Mouse (Mus musculus) ZHBTc4 (cell line): ENCODE results near the gene Gm14085.

Experiments used
- DNase-seq: peaks from one replicate; pipeline ENCODE4 v3.0.0-alpha.2; 2011; ENCODE audit warnings: low read depth, low spot score

The Gm14085 gene

GRCm38 (mm10) chr2:122558317-122558716 is 73.6 kb downstream of the Gm14085 start:
- peak; percentile 60 for DNase-seq

GRCm38 (mm10) chr2:122561221-122561620 is 76.5 kb downstream of the Gm14085 start:
- no peak for DNase-seq

GRCm38 (mm10) chr2:122562251-122562650 is 77.5 kb downstream of the Gm14085 start:
- no peak for DNase-seq

GRCm38 (mm10) chr2:122569439-122569838 is 84.7 kb downstream of the Gm14085 start:
- peak; percentile 48 for DNase-seq

- no peak for DNase-seq
Measured at GRCm38 (mm10) chr2:122570430-122570829, 85.7 kb downstream of the Gm14085 start.

- no peak for DNase-seq
Measured at GRCm38 (mm10) chr2:122571326-122571725, 86.6 kb downstream of the Gm14085 start.

- no peak for DNase-seq
Measured at GRCm38 (mm10) chr2:122572438-122572837, 87.7 kb downstream of the Gm14085 start.

- no peak for DNase-seq
Measured at GRCm38 (mm10) chr2:122575470-122575869, 90.7 kb downstream of the Gm14085 start.

- no peak for DNase-seq
Measured at GRCm38 (mm10) chr2:122576295-122576694, 91.6 kb downstream of the Gm14085 start.

GRCm38 (mm10) chr2:122577316-122577715 is 92.6 kb downstream of the Gm14085 start:
- no peak for DNase-seq
